Mouse (Mus musculus) midbrain, embryonic 16.5 days (tissue): ENCODE results near the gene Grcc10. TPM values are rescaled to one million over a fixed set of nuclear protein-coding genes. Genes with fewer than 3 reads are reported as not detected.
A peak's percentile ranks its signal among the peaks of the same experiment; 100 is the strongest.

ENCODE experiments used
- ATAC-seq: fragments of 200-750 bp; cut with Nextera tagmentation; 2 replicates; pipeline ENCODE4 v1.8.0; 2017; ENCODE audit warnings: moderate TSS enrichment
- H3K27ac ChIP-seq: fragments of 300-500 bp; sonication (generic); 2 replicates; pipeline ENCODE4 v1.5.1; 2014; ENCODE audit warnings: mild to moderate bottlenecking, low read length, mixed read lengths
- H3K27me3 ChIP-seq: fragments of 300-500 bp; sonication (generic); 2 replicates; pipeline ENCODE4 v1.6.1; 2014; ENCODE audit warnings: low read depth, low read length, mixed read lengths; ENCODE audit not compliant: control insufficient read depth, insufficient read depth
- H3K36me3 ChIP-seq: fragments of 300-500 bp; sonication (generic); 2 replicates; pipeline ENCODE4 v1.6.1; 2014; ENCODE audit warnings: mild to moderate bottlenecking, low read length, moderate library complexity, mixed read lengths; ENCODE audit not compliant: control insufficient read depth, insufficient read depth
- H3K4me1 ChIP-seq: fragments of 300-500 bp; sonication (generic); 2 replicates; pipeline ENCODE4 v1.6.1; 2014; ENCODE audit warnings: mild to moderate bottlenecking, low read length, mixed read lengths; ENCODE audit not compliant: control insufficient read depth, insufficient read depth
- H3K4me2 ChIP-seq: fragments of 300-500 bp; sonication (generic); 2 replicates; pipeline ENCODE4 v1.6.1; 2014; ENCODE audit warnings: mild to moderate bottlenecking, low read length, mixed read lengths
- H3K4me3 ChIP-seq: fragments of 300-500 bp; sonication (generic); 2 replicates; pipeline ENCODE4 v1.5.1; 2014; ENCODE audit warnings: low read depth, mild to moderate bottlenecking, low read length, moderate library complexity, mixed read lengths
- H3K9ac ChIP-seq: fragments of 300-500 bp; sonication (generic); 2 replicates; pipeline ENCODE4 v1.6.1; 2014; ENCODE audit warnings: low read depth, low read length, mixed read lengths
- H3K9me3 ChIP-seq: fragments of 300-500 bp; sonication (generic); replicated peaks from 2 replicates; pipeline ENCODE4 v1.6.1; 2014; ENCODE audit warnings: mild to moderate bottlenecking, low read length, mixed read lengths; ENCODE audit not compliant: control insufficient read depth, poor library complexity, severe bottlenecking
- WGBS: fragments of 180-500 bp; shearing (Covaris S2); extraction: QIAGEN DNeasy Blood & Tissue Kit; methylation state at CpG from one replicate; pipeline ENCODE4 v1.1.7; 2014; 5-methylcytosine and 5-hydroxymethylcytosine counted together
- polyA plus RNA-seq: library from polyadenylated mRNA; unstranded; fragments of >200 nt; fragmentation: Nextera tagmentation; extraction: Ambion mirVana; gene quantifications from 2 replicates; pipeline ENCODE4 v1.2.1, GENCODE M21; 2015

Gene Grcc10
- polyA plus RNA-seq, 1 experiment from 2014 or later, result 665 TPM

DNA sequence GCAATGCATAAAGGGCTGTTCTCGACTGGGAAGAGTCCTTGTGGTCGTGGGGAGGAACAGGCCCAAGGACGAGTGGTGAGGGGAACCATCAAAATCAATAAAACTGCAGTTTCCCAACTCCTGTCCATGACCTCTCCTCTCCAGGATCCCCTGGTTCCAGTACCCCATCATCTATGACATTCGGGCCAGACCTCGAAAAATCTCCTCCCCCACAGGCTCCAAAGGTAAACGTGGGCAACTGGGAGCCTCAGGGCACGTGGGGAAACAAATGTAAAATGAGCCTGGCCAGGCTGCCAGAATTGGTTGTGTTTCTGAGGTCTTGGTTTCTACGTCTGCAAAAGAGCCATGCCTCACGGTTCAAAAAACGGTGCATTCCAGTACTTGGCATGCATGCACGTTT lies 28.3 kb downstream of the Grcc10 start:
- H3K27me3 ChIP-seq, result no peaks in the 10 kb centered on the region
- H3K27ac ChIP-seq, result peak overlapping the region; percentile 86; the same call in 1 of the 2 replicates
- peak overlapping the region; percentile 87 for H3K4me2 ChIP-seq
- H3K36me3 ChIP-seq, result peaks cover 28% of the 10 kb centered on the region
- no peak; the same call in 1 of the 2 replicates for ATAC-seq
- no peaks in the 10 kb centered on the region for H3K9me3 ChIP-seq
- peak overlapping the region; percentile 96 for H3K9ac ChIP-seq
- H3K4me1 ChIP-seq, result peaks cover 31% of the 10 kb centered on the region
- 23% methylated on average over 11 of the region's 11 CpGs for WGBS
- H3K4me3 ChIP-seq, result peak overlapping the region; percentile 98

DNA sequence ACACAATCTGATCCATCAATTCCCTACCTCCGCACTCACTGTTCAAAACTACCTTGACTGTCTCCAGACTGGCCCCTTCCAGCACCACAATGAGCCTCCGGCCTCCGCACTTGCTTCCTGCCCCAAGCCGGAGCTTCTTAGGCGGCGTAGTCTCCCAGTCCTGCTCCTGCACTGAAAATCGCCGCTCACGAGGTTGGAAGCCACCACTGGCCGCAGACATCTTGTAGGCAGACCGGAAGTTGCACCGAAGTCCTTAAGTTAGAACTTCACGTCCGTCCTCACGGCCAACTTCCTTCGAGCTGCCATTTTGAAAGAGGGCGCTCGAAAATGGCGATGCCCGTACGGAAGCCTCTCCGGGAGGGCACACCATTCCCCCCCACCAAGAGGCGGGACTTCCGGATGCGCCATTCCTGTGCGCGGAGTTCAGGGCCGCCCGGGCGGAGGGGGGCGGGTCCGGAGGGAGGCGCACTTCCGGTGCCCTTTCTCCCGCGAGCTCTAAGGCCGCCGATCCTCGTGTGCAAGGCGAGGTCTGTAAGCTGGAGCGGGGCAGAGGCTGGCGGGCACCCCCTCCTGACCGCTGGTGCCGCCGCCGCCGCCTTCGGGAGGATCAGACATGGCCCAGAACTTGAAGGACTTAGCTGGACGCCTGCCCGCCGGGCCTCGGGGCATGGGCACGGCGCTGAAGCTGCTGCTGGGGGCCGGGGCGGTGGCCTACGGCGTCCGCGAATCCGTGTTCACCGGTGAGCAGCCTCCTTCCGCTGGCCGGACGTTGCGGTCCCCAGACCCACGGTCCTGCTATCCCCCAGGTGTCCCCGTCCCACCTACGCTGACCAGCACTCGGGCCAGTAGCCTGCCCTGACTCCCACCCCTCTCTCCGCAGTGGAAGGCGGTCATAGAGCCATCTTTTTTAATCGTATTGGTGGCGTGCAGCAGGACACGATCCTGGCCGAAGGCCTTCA lies 29.1 kb downstream of the Grcc10 start, which contains the start of the genes Emg1 and Phb2:
Gene Emg1, minus strand, starts transcription at position 355 of the 959 bp plus-strand sequence.
Gene Phb2, plus strand, starts transcription at position 513 of the 959 bp plus-strand sequence.
- H3K36me3 ChIP-seq, result peaks cover 22% of the 10 kb centered on the region
- peaks cover 31% of the 10 kb centered on the region for H3K4me1 ChIP-seq
- peak within 1 kb of the TSS; percentile 87 for H3K4me2 ChIP-seq
- no peaks in the 10 kb centered on the region for H3K27me3 ChIP-seq
- under 1% methylated on average over 73 of the region's 76 CpGs for WGBS
- H3K9ac ChIP-seq, result peak within 1 kb of the TSS; percentile 96
- peak; percentile 96 for ATAC-seq
- no peaks in the 10 kb centered on the region for H3K9me3 ChIP-seq
- H3K4me3 ChIP-seq, result peak within 1 kb of the TSS; percentile 98
- peak within 1 kb of the TSS; percentile 86 for H3K27ac ChIP-seq

DNA sequence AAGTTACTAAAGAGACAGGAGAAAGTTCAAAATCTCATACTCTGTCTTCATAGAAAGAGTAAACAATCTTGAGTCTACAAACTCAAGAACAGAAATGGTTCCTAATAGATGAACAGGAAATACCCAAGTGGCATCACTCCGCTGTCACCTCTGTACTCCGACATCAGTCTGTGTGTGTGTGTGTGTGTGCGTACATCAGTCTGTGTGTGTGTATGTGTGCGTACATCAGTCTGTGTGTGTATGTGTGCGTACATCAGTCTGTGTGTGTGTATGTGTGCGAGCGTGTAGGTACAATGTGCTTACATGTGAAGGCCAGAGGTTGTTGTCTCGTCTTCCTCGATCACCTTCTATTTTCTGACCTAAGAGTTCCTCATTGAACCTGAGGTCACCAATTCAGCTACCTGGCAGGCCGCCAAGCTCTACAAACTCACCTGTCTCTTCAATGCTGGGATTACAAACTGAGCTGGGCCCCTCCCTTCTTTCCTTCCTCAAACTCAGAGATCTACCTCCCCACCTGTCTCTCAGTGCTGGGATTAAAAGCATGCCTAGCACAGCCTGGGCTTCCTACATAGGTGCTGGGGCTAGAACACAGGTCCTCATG lies 32.8 kb downstream of the Grcc10 start:
- 98% methylated on average over 10 of the region's 10 CpGs for WGBS
- ATAC-seq, result no peak
- H3K4me1 ChIP-seq, result peaks cover 25% of the 10 kb centered on the region
- no peak overlapping the region for H3K4me2 ChIP-seq
- H3K9me3 ChIP-seq, result no peaks in the 10 kb centered on the region
- no peaks in the 10 kb centered on the region for H3K27me3 ChIP-seq
- H3K4me3 ChIP-seq, result no peak overlapping the region
- peaks cover 5% of the 10 kb centered on the region for H3K36me3 ChIP-seq
- no peak overlapping the region for H3K9ac ChIP-seq
- no peak overlapping the region for H3K27ac ChIP-seq

DNA sequence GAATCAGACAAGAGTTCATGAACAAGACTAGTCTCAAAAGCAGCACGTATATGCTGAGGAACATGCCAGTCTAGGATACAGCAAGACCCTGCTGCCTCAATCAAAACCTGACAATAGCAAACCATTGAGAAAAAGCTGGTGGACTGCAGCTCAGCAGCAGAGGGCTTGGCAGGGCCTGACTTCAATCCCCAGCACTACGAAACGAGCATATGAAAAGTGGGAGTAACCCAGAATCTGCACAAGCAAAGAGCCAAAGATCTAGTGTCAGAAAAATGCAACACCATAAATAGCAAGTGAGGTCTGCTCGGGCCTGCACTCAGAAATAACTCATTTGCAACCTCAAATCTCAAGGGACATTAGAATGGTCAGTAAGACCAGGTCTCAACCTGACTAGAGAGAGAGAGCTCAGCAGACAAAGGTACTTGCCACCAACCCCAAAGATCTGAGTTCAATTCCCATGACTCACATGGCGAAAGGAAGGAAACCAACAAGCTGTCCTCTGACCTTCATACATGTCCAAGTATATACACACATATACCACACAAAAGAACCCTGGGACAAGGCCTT lies 35.0 kb downstream of the Grcc10 start:
- Histone ChIP-seq H3K9ac (no peak overlapping the region), H3K4me1 (peaks cover 15% of the 10 kb centered on the region), H3K9me3 (no peaks in the 10 kb centered on the region), H3K27ac (no peak overlapping the region), H3K36me3 (peaks cover 11% of the 10 kb centered on the region), H3K4me2 (no peak overlapping the region), H3K4me3 (no peak overlapping the region), H3K27me3 (no peaks in the 10 kb centered on the region)
- 91% methylated on average over 5 of the region's 5 CpGs for WGBS
- no peak for ATAC-seq

DNA sequence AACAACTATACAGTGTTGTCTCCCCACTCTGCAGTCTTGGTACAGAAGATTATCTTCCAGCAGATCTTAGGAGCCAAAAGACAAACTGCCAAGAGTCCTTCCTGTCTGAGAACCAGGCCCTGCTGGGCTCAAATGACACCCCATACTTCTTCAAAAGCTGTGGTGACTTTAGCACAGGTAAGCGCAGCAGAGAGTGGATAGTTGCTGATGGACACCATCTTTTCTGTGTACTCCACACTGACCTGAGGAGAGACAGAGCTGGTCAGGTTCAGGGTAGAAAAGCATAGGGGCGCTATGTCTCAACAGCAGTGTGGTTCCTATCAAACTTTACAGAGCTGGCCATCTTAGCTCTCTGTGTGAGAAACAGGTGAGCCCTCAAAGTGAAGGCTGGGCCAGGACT lies 36.8 kb downstream of the Grcc10 start:
- Histone ChIP-seq H3K27me3 (no peaks in the 10 kb centered on the region), H3K4me3 (no peak overlapping the region), H3K36me3 (peaks cover 11% of the 10 kb centered on the region), H3K4me2 (no peak overlapping the region), H3K9ac (no peak overlapping the region), H3K9me3 (no peaks in the 10 kb centered on the region), H3K4me1 (no peaks in the 10 kb centered on the region; the same call in 1 of the 2 replicates), H3K27ac (no peak overlapping the region)
- no peak for ATAC-seq
- 96% methylated on average over 2 of the region's 2 CpGs for WGBS

DNA sequence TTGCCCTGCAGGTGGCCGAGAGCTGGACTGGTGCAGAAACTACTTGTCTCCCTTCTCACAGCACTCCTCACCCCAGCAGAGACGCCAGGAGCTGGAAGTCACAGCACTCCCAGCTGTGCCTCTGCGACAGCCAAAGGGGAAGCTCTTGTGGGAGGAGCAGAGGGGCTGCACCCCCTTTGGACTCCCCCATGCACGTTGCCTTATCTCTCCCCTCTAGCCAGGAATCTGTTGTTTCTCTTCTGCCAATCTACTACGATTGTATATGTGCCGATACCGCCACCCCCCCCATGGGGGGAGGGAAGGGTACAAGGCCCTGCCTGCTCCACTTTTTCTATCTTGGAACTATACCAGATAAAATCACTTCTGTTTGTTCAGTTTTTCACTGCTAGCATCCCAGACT lies 37.4 kb downstream of the Grcc10 start:
- Histone ChIP-seq H3K4me2 (no peak overlapping the region), H3K27ac (no peak overlapping the region), H3K27me3 (no peaks in the 10 kb centered on the region), H3K9me3 (no peaks in the 10 kb centered on the region), H3K4me1 (no peaks in the 10 kb centered on the region), H3K9ac (no peak overlapping the region), H3K4me3 (no peak overlapping the region), H3K36me3 (peaks cover 14% of the 10 kb centered on the region)
- 80% methylated on average over 7 of the region's 7 CpGs for WGBS
- no peak for ATAC-seq

DNA sequence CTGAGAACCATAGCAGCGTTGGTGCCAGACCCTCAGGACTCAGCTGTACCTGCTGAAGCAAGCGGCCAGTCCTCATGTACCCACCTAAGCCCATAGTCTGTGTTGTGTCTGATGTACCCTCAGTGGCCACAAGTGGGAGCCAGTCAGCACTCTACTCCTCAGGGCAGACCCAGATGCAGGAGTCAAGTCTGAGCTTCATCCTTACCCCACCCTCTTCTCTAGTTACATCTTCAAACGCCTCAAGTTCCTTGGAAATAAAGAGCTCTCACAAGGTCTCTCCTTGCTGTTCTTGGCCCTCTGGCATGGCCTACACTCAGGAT lies 38.4 kb downstream of the Grcc10 start:
- Histone ChIP-seq H3K9ac (no peak overlapping the region), H3K36me3 (peaks cover 14% of the 10 kb centered on the region), H3K9me3 (no peaks in the 10 kb centered on the region), H3K27me3 (no peaks in the 10 kb centered on the region), H3K4me1 (no peaks in the 10 kb centered on the region), H3K4me3 (no peak overlapping the region), H3K27ac (no peak overlapping the region), H3K4me2 (no peak overlapping the region)
- peak; percentile 39 for ATAC-seq
- WGBS, result 53% methylated on average over 3 of the region's 3 CpGs

DNA sequence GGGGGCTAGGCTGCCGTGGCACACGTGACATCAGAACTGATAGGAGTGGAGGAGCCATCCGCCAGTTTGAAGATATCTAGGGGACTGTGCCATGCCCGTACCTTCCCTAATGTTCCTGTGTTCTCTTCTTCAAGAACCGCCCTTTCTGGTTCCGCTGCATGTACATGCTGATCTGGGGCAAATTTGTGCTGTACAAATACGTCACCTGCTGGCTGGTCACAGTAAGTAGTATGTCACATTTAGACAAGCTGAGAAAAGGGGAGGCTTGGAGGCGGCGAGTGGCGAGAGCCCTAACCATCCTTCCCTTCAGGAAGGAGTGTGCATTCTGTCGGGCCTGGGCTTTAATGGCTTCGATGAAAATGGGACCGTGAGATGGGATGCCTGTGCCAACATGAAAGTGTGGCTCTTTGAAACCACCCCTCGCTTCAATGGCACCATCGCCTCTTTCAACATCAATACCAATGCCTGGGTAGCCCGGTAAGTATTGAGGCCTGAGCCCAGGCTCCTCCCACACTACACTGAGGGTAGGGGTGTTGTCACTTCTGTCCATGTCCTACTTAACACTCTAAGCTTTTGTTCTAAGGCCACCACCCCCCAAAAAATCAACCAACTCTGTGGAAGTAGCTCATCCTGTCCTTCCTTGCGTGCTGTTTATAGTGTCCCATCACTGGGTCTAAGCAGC lies 38.9 kb downstream of the Grcc10 start:
- Histone ChIP-seq H3K27ac (no peak overlapping the region), H3K9me3 (no peaks in the 10 kb centered on the region), H3K27me3 (no peaks in the 10 kb centered on the region), H3K4me3 (no peak overlapping the region), H3K4me2 (no peak overlapping the region), H3K9ac (no peak overlapping the region), H3K4me1 (no peaks in the 10 kb centered on the region), H3K36me3 (peaks cover 14% of the 10 kb centered on the region)
- WGBS, result 94% methylated on average over 17 of the region's 17 CpGs
- ATAC-seq, result peak; percentile 38; the same call in 1 of the 2 replicates
